Mouse (Mus musculus): Measurements from ENCODE around the gene Gtf2f2. TPM values are rescaled to one million over a fixed set of nuclear protein-coding genes. Genes with fewer than 3 reads are reported as not detected.

Gtf2f2 gene
- polyA plus RNA-seq, 1 experiment = 30.2 TPM

DNA sequence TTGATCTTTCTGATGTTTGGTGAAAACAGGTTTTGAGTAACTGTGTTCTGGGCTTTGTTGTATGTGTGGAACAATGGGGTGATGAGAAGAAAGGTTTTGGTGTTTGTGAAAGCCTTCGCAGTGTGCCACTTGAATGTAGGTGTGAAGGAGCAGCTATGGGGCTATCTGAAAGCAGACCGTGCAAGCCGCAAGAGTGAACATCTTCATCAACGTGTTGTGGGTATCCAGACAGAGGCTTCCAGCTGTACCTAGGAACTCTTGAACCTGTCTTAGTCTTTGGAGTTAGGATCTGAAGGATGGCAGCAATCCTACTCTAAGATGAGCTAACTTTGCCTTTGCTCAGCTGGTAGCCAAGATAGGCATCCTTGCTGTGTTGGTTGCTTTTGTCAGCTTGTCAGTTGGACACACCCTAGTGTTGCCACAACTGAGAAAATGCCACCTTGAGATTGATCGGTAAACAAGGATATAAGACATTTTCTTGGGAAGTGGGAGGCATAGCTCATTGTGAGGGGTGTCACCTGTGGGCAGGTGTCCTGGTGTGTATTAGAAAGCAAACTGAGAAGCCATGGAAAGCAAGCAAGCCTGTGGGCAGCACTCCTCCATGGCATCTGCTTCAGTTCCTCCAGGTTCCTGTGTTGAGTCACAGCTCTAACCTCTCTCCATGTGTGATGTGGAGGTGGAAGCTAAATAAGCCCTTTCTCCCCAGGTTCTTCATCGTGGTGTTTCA, 160.7 kb downstream of the Gtf2f2 start:
- no peaks in the 10 kb centered on the region for H3K27me3 ChIP-seq (ENCODE audit: control insufficient read depth, insufficient read depth, insufficient read length)
- H3K4me3 ChIP-seq (ENCODE audit: insufficient read depth, poor library complexity, severe bottlenecking) = no peak overlapping the region
- no peak overlapping the region for H3ac ChIP-seq (ENCODE audit: control insufficient read depth, insufficient read length, low read depth)
- TF ChIP-seq CEBPB (IDR thresholded peaks at IDR 0.05; ENCODE audit: low read depth) (no peak), USF1 (IDR thresholded peaks at IDR 0.05; ENCODE audit: low read depth) (no peak), CTCF (IDR thresholded peaks at IDR 0.05; ENCODE audit: control insufficient read depth, insufficient read depth, insufficient read length) (no peak), MYOD1 (IDR thresholded peaks at IDR 0.05; ENCODE audit: control insufficient read depth, insufficient read length, low read depth) (no peak), MYOG (IDR thresholded peaks at IDR 0.05; ENCODE audit: control insufficient read depth, extremely low read depth, insufficient read length) (no peak), MAX (IDR thresholded peaks at IDR 0.05) (no peak), FOSL1 (IDR thresholded peaks at IDR 0.05; ENCODE audit: insufficient read depth, low read length, poor library complexity, severe bottlenecking) (no peak)
- peaks cover 46% of the 10 kb centered on the region for H3K79me3 ChIP-seq (ENCODE audit: low read depth)
- peaks cover 63% of the 10 kb centered on the region for H3K79me2 ChIP-seq (ENCODE audit: control insufficient read depth, insufficient read depth)
- peaks cover 65% of the 10 kb centered on the region for H3K36me3 ChIP-seq (ENCODE audit: control insufficient read depth, insufficient read depth)

DNA sequence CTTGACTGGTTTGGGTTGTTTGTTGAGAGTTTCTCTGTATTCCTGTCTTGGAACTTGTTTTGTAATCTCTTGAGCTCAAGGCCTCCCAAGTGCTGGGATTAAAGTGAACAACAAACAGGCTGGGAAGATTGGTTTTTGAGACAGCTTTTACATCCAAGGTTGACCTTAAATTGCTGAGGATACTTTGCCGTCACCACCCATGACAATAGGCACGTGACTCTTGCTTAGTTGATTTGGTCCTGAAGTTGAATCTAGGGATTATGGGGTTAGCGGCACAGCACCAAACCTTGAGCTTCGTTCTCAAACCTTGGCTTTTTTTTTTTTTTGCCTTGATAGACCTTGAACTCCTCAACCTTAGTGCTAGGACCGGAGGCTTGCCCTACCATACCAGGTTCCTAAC, 161.4 kb downstream of the Gtf2f2 start:
- no peaks in the 10 kb centered on the region for H3K27me3 ChIP-seq (ENCODE audit: control insufficient read depth, insufficient read depth, insufficient read length)
- H3K79me2 ChIP-seq (ENCODE audit: control insufficient read depth, insufficient read depth) = peaks cover 68% of the 10 kb centered on the region
- no peak overlapping the region for H3ac ChIP-seq (ENCODE audit: control insufficient read depth, insufficient read length, low read depth)
- H3K36me3 ChIP-seq (ENCODE audit: control insufficient read depth, insufficient read depth) = peaks cover 65% of the 10 kb centered on the region
- H3K79me3 ChIP-seq (ENCODE audit: low read depth) = peaks cover 46% of the 10 kb centered on the region
- H3K4me3 ChIP-seq (ENCODE audit: insufficient read depth, poor library complexity, severe bottlenecking) = no peak overlapping the region
- TF ChIP-seq FOSL1 (IDR thresholded peaks at IDR 0.05; ENCODE audit: insufficient read depth, low read length, poor library complexity, severe bottlenecking) (no peak), USF1 (IDR thresholded peaks at IDR 0.05; ENCODE audit: low read depth) (peak; percentile 66)

DNA sequence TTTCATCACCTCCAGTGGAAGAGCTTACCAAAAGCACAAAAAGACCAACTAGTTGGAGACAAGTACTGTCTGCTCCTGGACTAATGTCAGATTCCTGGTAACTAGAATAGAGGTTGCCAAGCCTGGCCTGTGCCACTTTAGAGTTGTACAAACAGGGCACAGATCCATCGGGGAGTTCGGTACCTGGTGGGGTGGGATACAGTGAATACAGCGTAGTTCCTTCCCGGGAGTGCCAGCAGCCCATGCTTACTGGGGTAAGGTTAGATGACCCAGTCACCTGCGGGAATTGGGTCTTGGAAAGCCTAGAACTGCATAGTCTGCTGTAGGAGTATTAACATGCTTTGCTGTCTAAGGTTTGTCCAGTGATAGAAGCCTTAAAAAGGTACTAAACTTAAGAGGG, 162.2 kb downstream of the Gtf2f2 start:
- no peak for TF ChIP-seq MAX (IDR thresholded peaks at IDR 0.05)
- TF ChIP-seq USF1 (IDR thresholded peaks at IDR 0.05; ENCODE audit: low read depth) = no peak
- TF ChIP-seq FOSL1 (IDR thresholded peaks at IDR 0.05; ENCODE audit: insufficient read depth, low read length, poor library complexity, severe bottlenecking) = no peak
- no peak for TF ChIP-seq CEBPB (IDR thresholded peaks at IDR 0.05; ENCODE audit: low read depth)
- no peak for TF ChIP-seq MYOG (IDR thresholded peaks at IDR 0.05; ENCODE audit: control insufficient read depth, extremely low read depth, insufficient read length)
- TF ChIP-seq MYOD1 (IDR thresholded peaks at IDR 0.05; ENCODE audit: control insufficient read depth, insufficient read length, low read depth) = no peak
- TF ChIP-seq CTCF (IDR thresholded peaks at IDR 0.05; ENCODE audit: control insufficient read depth, insufficient read depth, insufficient read length) = no peak
- H3K36me3 ChIP-seq (ENCODE audit: control insufficient read depth, insufficient read depth) = peaks cover 61% of the 10 kb centered on the region
- H3K79me3 ChIP-seq (ENCODE audit: low read depth) = peaks cover 43% of the 10 kb centered on the region
- H3K79me2 ChIP-seq (ENCODE audit: control insufficient read depth, insufficient read depth) = peaks cover 72% of the 10 kb centered on the region
- H3K4me3 ChIP-seq (ENCODE audit: insufficient read depth, poor library complexity, severe bottlenecking) = no peak overlapping the region
- H3ac ChIP-seq (ENCODE audit: control insufficient read depth, insufficient read length, low read depth) = no peak overlapping the region
- no peaks in the 10 kb centered on the region for H3K27me3 ChIP-seq (ENCODE audit: control insufficient read depth, insufficient read depth, insufficient read length)

DNA sequence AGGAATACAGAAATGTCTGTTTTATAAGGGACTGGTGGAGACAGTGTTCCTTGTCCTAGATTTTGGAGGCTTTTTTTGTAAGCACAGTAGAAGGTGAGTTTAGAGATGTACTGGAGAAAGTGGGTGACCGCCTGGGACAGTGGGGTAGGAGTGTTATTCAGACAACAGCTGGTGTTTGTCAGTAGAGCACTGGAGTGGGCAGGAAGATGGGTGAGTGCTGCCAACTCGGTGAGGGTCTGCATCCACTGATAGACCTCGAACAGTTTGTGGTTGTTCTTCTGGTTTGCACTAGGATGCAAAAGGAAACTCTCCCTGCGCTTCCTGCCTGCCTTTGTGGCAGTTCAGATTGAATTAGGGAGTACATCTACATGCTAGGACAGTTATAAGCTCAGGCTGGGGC, 163.0 kb downstream of the Gtf2f2 start:
- peaks cover 63% of the 10 kb centered on the region for H3K79me2 ChIP-seq (ENCODE audit: control insufficient read depth, insufficient read depth)
- H3K4me3 ChIP-seq (ENCODE audit: insufficient read depth, poor library complexity, severe bottlenecking) = peak overlapping the region; percentile 71
- H3K79me3 ChIP-seq (ENCODE audit: low read depth) = peaks cover 42% of the 10 kb centered on the region
- peak overlapping the region; percentile 1 for H3ac ChIP-seq (ENCODE audit: control insufficient read depth, insufficient read length, low read depth)
- TF ChIP-seq CEBPB (IDR thresholded peaks at IDR 0.05; ENCODE audit: low read depth) (no peak), MYOG (IDR thresholded peaks at IDR 0.05; ENCODE audit: control insufficient read depth, extremely low read depth, insufficient read length) (no peak), MAX (IDR thresholded peaks at IDR 0.05) (no peak), FOSL1 (IDR thresholded peaks at IDR 0.05; ENCODE audit: insufficient read depth, low read length, poor library complexity, severe bottlenecking) (no peak), USF1 (IDR thresholded peaks at IDR 0.05; ENCODE audit: low read depth) (no peak), CTCF (IDR thresholded peaks at IDR 0.05; ENCODE audit: control insufficient read depth, insufficient read depth, insufficient read length) (no peak), MYOD1 (IDR thresholded peaks at IDR 0.05; ENCODE audit: control insufficient read depth, insufficient read length, low read depth) (no peak)
- H3K36me3 ChIP-seq (ENCODE audit: control insufficient read depth, insufficient read depth) = peaks cover 57% of the 10 kb centered on the region
- no peaks in the 10 kb centered on the region for H3K27me3 ChIP-seq (ENCODE audit: control insufficient read depth, insufficient read depth, insufficient read length)

Other genes starting within 250 kb of the Gtf2f2 start
- gene Slc25a30, start 223.8 kb downstream of the Gtf2f2 start, polyA plus RNA-seq (2012; fragmentation: generic; extraction: Trizol) = 15.9 TPM
- gene Tpt1, start 165.8 kb downstream of the Gtf2f2 start, polyA plus RNA-seq (2012; fragmentation: generic; extraction: Trizol) = 5,697 TPM
- gene Kctd4, start 55.9 kb downstream of the Gtf2f2 start, polyA plus RNA-seq (2012; fragmentation: generic; extraction: Trizol) = not detected
- gene Gpalpp1, start 99.9 kb upstream of the Gtf2f2 start, polyA plus RNA-seq (2012; fragmentation: generic; extraction: Trizol) = 4.7 TPM
- gene Nufip1, start 100.0 kb upstream of the Gtf2f2 start, polyA plus RNA-seq (2012; fragmentation: generic; extraction: Trizol) = 8.1 TPM